7 mouse cellular contexts compared by ENCODE assay signal in the genomic region with DNA sequence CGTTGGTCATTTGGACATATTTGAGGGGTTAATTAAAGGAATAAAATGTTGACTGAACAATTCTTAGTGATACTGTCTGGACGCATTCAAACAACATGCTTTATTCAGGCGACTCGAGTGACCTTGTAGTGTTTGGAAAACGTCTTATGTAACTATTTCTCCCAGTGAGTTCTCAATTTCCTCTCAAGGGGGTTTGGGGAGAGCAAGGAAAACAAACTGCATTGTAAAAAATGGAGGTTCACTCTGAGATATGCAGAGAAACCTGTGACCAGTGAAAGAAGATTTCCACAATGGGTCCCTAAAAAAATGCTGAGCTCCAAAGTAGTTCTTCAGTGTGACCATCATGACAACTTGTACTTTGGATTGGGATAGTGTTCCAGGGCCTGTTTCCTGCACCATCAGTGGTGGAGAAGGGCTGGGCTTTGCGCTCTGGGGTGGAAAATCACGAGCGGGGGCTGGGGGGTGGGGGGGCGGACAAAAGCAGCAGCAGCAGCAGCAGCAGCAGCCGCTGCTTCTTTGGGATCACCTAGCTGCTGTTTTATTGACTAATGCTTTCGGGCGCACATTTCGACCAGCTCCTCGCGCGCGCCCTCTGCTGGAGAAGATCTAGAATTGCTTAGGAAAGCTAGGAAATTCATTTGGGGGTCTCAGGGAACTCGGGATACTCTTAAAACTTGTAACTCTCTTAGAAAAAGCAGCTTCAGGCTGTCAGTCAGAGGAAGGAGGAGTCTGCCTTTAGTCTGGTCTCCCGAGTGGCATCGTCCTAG.
A peak's percentile ranks its signal among the peaks of the same experiment; 100 is the strongest.
DNase-seq lines count a peak whose midpoint lies in the region; ATAC-seq and TF ChIP-seq lines count a peak whose summit lies in the region.

No protein-coding gene starts in this region.

- no peak for TF ChIP-seq POLR2A in MEL (IDR thresholded peaks at IDR 0.05; ENCODE audit: control insufficient read depth in 1 of 2, insufficient read depth in 1 of 2, low read depth in 1 of 2, low read length in 2 of 2, poor library complexity in 1 of 2)

- no peak overlapping the region for H3K27ac ChIP-seq in MEL (ENCODE audit: control insufficient read depth, low read depth, low read length)
- H3K27ac ChIP-seq in embryonic facial prominence, embryonic 13.5 days = no peak overlapping the region; the same call in 1 of the 2 replicates

- WGBS in embryonic facial prominence, embryonic 13.5 days = 8% methylated on average over 20 of the region's 20 CpGs

- peak; percentile 74 for DNase-seq in MEL (ENCODE audit: low read depth, low spot score)
- peak; percentile 66 for DNase-seq in adrenal gland, postnatal 25 days
- DNase-seq in heart, postnatal 14 days = peak; percentile 59 to 66
- DNase-seq in layer of hippocampus, postnatal 36 days = peak; percentile 12 to 13
- DNase-seq in right cerebral cortex, postnatal 14 days = peak; percentile 49

- no peaks in the 10 kb centered on the region for H3K36me3 ChIP-seq in MEL (ENCODE audit: control insufficient read depth in 1 of 2, insufficient read depth in 2 of 2, low read length in 2 of 2)
- no peaks in the 10 kb centered on the region for H3K36me3 ChIP-seq in embryonic facial prominence, embryonic 13.5 days
- H3K36me3 ChIP-seq in megakaryocyte, embryonic 14.5 days (replicated peaks; ENCODE audit: low read length) = peaks cover 4% of the 10 kb centered on the region

- no peaks in the 10 kb centered on the region for H3K9me3 ChIP-seq in MEL (replicated peaks; ENCODE audit: insufficient read depth, low read length)
- H3K9me3 ChIP-seq in embryonic facial prominence, embryonic 13.5 days = no peaks in the 10 kb centered on the region
- H3K9me3 ChIP-seq in megakaryocyte, embryonic 14.5 days = peaks cover 17% of the 10 kb centered on the region

- peak overlapping the region; percentile 33 to 47 for H3K4me3 ChIP-seq in MEL (ENCODE audit: control insufficient read depth in 1 of 2, insufficient read depth in 1 of 2, low read depth in 2 of 2, low read length in 2 of 2)
- peak overlapping the region; percentile 27 for H3K4me3 ChIP-seq in embryonic facial prominence, embryonic 13.5 days
- H3K4me3 ChIP-seq in megakaryocyte, embryonic 14.5 days (replicated peaks) = peak overlapping the region; percentile 81

- TF ChIP-seq CTCF in MEL (IDR thresholded peaks at IDR 0.05 in 2 of 3, conservative IDR thresholded peaks at IDR 0.05 in 1 of 3; ENCODE audit: control insufficient read depth in 1 of 3, insufficient read depth in 1 of 3, low read depth in 2 of 3, low read length in 3 of 3, poor library complexity in 1 of 3, severe bottlenecking in 1 of 3) = peak; percentile 52 to 91 (median 84)

- H3K9ac ChIP-seq in MEL (ENCODE audit: control insufficient read depth, low read depth, low read length, poor library complexity, severe bottlenecking) = peak overlapping the region; percentile 17; the same call in 1 of the 2 replicates
- H3K9ac ChIP-seq in embryonic facial prominence, embryonic 13.5 days = peak overlapping the region; percentile 51; the same call in 1 of the 2 replicates

- intact Hi-C loops in heart, postnatal 14 days (cut with DNase I) = loop anchor here (1.0 kb wide), 1 partner anchor 143 kb away; no protein-coding TSS in a partner anchor

- peak overlapping the region; percentile 58 for H3K4me2 ChIP-seq in embryonic facial prominence, embryonic 13.5 days

- TF ChIP-seq EP300 in MEL (IDR thresholded peaks at IDR 0.05; ENCODE audit: low read depth in 1 of 2, low read length in 2 of 2) = no peak

- ATAC-seq in embryonic facial prominence, embryonic 13.5 days (ENCODE audit: insufficient number of reproducible peaks, insufficient read depth, low FRiP score, low TSS enrichment, low read depth) = no peak

- TF ChIP-seq RAD21 in MEL (IDR thresholded peaks at IDR 0.05; ENCODE audit: low read depth, low read length) = peak; percentile 74

- no peaks in the 10 kb centered on the region for H3K79me2 ChIP-seq in MEL (ENCODE audit: control insufficient read depth, insufficient read depth, low read length, poor library complexity)

- H3K4me1 ChIP-seq in MEL (ENCODE audit: control insufficient read depth in 1 of 2, insufficient read depth in 2 of 2, low read length in 2 of 2) = no peaks in the 10 kb centered on the region
- H3K4me1 ChIP-seq in embryonic facial prominence, embryonic 13.5 days = peaks cover 9% of the 10 kb centered on the region
- peaks cover 42% of the 10 kb centered on the region for H3K4me1 ChIP-seq in megakaryocyte, embryonic 14.5 days

- no peaks in the 10 kb centered on the region for H3K27me3 ChIP-seq in MEL (ENCODE audit: control insufficient read depth in 1 of 2, insufficient read depth in 2 of 2, low read length in 2 of 2)
- peaks cover 6% of the 10 kb centered on the region; the same call in 1 of the 2 replicates for H3K27me3 ChIP-seq in embryonic facial prominence, embryonic 13.5 days
- H3K27me3 ChIP-seq in megakaryocyte, embryonic 14.5 days (replicated peaks) = peaks cover 17% of the 10 kb centered on the region

TF ChIP-seq in MEL, 35 proteins besides CTCF, POLR2A, EP300 and RAD21:
- peak; percentile 93 for TF ChIP-seq SMC3 (IDR thresholded peaks at IDR 0.05; ENCODE audit: low read depth, low read length)
- TF ChIP-seq GABPA (IDR thresholded peaks at IDR 0.05; ENCODE audit: low read depth, low read length) = no peak
- TF ChIP-seq ZC3H11A (IDR thresholded peaks at IDR 0.05; ENCODE audit: low read depth, low read length) = peak; percentile 75
- no peak for TF ChIP-seq ELF1 (IDR thresholded peaks at IDR 0.05; ENCODE audit: low read depth, low read length)
- TF ChIP-seq MXI1 (IDR thresholded peaks at IDR 0.05; ENCODE audit: low read depth, low read length) = peak; percentile 27; the same call in 1 of the 2 replicates
- TF ChIP-seq BHLHE40 (IDR thresholded peaks at IDR 0.05; ENCODE audit: borderline replicate concordance, low read depth, low read length) = 0 out of 2 replicates have a peak, but pooled peaks have one; percentile 29
- no peak for TF ChIP-seq TBP (IDR thresholded peaks at IDR 0.05; ENCODE audit: low read depth, low read length)
- peak; percentile 33; the same call in 1 of the 2 replicates for TF ChIP-seq MAX (IDR thresholded peaks at IDR 0.05; ENCODE audit: low read length)

Comparison
In these comparisons a context has a peak if more than half of its experiments do, and no peak if none do; other contexts are left out.
1. DNase-seq: peak in every context shown above with its lines; median percentile 74 in MEL; 66 in adrenal gland, postnatal 25 days; 62 in heart, postnatal 14 days; 49 in right cerebral cortex, postnatal 14 days; 12 in layer of hippocampus, postnatal 36 days.
2. H3K4me3 ChIP-seq: peak in every context shown above with its lines; median percentile 81 in megakaryocyte, embryonic 14.5 days; 40 in MEL; 27 in embryonic facial prominence, embryonic 13.5 days.